Mouse (Mus musculus) embryonic fibroblast, embryonic 13.5 days (primary cell): ENCODE data around the gene Slc2a6.

Experiments used
- CTCF ChIP-seq: IDR thresholded peaks from 2 replicates; pipeline ENCODE4 v1.5.1; 2011; ENCODE audit warnings: mild to moderate bottlenecking, control low read depth, low read length, moderate library complexity, borderline replicate concordance; ENCODE audit not compliant: insufficient read depth
- POLR2A ChIP-seq: IDR thresholded peaks from 2 replicates; pipeline ENCODE4 v1.6.1; 2011; ENCODE audit warnings: low read depth, mild to moderate bottlenecking, control low read depth, low read length, moderate library complexity

DNA sequence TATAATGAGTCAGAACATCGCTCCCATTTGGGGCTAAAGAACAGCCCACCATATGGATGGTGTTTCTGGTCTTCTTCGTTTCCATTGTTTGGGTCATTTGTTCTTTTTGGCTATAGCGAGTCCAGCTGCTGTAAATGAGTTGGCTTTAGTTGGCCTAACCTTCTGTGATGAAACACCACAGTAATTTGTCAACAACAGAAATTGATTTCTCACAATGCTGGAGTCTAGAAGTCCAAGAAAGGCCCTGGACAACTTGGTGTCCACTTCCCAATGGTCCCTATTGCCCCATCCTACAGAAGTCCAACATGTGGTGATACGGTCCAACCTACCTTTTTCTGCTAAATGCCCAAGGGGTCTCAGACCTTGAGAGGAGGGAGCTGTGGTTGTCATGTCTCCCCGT is 43.2 kb downstream of the Slc2a6 start:
- TF ChIP-seq POLR2A (no peak), CTCF (no peak)
